Mouse (Mus musculus) left cerebral cortex, postnatal 4 days (tissue): ENCODE measurements at regions not wholly inside any gene's neighbourhood (a gene's known extent, or its start where the extent isn't known, plus 50 kb on each side); places are given as distances from the start of the nearest gene placed in this dataset.

Experiments
- DNase-seq: peaks from one replicate; pipeline ENCODE4 v3.0.0-alpha.2; 2022
- intact Hi-C: fragments of 180-260 bp; cut with DNase I; formaldehyde crosslinking; loops from one replicate; pipeline ENCODE4 v1.15.1; 2025

GRCm38 (mm10) chr3:56824157-56824556 is 477.6 kb downstream of the Tm4sf1 start:
- intact Hi-C loops: no loop called here
- no peak for DNase-seq

- no peak for DNase-seq
- intact Hi-C loops: no loop called here
Measured at GRCm38 (mm10) chr3:56810548-56811071, 491.2 kb downstream of the Tm4sf1 start.

- no peak for DNase-seq
Measured at GRCm38 (mm10) chr3:56793054-56793453, 508.7 kb downstream of the Tm4sf1 start.

GRCm38 (mm10) chr3:56789155-56789554 is 512.6 kb downstream of the Tm4sf1 start:
- peak; percentile 2 for DNase-seq
- intact Hi-C loops: no loop called here

More at GRCm38 (mm10) chr3:56793054-56793453, 508.7 kb downstream of the Tm4sf1 start:
- intact Hi-C loops: no loop called here

GRCm38 (mm10) chr3:56773920-56774319 is 527.9 kb downstream of the Tm4sf1 start:
- intact Hi-C loops: no loop called here

GRCm38 (mm10) chr3:56770225-56770624 is 531.6 kb downstream of the Tm4sf1 start:
- DNase-seq: no peak
- intact Hi-C loops: no loop called here

More at GRCm38 (mm10) chr3:56773920-56774319, 527.9 kb downstream of the Tm4sf1 start:
- no peak for DNase-seq

- intact Hi-C loops: no loop called here
- peak; percentile 53 for DNase-seq
Measured at GRCm38 (mm10) chr3:56767133-56767532, 534.7 kb downstream of the Tm4sf1 start.

GRCm38 (mm10) chr3:56764336-56764735 is 537.5 kb downstream of the Tm4sf1 start:
- no peak for DNase-seq

GRCm38 (mm10) chr3:56763896-56764295 is 537.9 kb downstream of the Tm4sf1 start:
- peak; percentile 13 for DNase-seq
- intact Hi-C loops: no loop called here

More at GRCm38 (mm10) chr3:56764336-56764735, 537.5 kb downstream of the Tm4sf1 start:
- intact Hi-C loops: no loop called here

GRCm38 (mm10) chr3:56753654-56754053 is 548.1 kb downstream of the Tm4sf1 start:
- intact Hi-C loops: no loop called here
- DNase-seq: peak; percentile 86

- DNase-seq: no peak
- intact Hi-C loops: no loop called here
Measured at GRCm38 (mm10) chr3:56751926-56752325, 549.9 kb downstream of the Tm4sf1 start.

- DNase-seq: peak; percentile 61
- intact Hi-C loops: no loop called here
Measured at GRCm38 (mm10) chr3:56740902-56741301, 557.4 kb upstream of the Nbea start.

GRCm38 (mm10) chr3:56739451-56739850 is 556.0 kb upstream of the Nbea start:
- intact Hi-C loops: no loop called here
- peak; percentile 8 for DNase-seq

- intact Hi-C loops: no loop called here
- no peak for DNase-seq
Measured at GRCm38 (mm10) chr3:56730849-56731248, 547.3 kb upstream of the Nbea start.

GRCm38 (mm10) chr3:56724991-56725390 is 541.5 kb upstream of the Nbea start:
- intact Hi-C loops: no loop called here
- DNase-seq: no peak

- intact Hi-C loops: no loop called here
- no peak for DNase-seq
Measured at GRCm38 (mm10) chr3:56708260-56708659, 524.8 kb upstream of the Nbea start.

GRCm38 (mm10) chr3:56707312-56707711 is 523.8 kb upstream of the Nbea start:
- no peak for DNase-seq
- intact Hi-C loops: no loop called here

- no peak for DNase-seq
- intact Hi-C loops: no loop called here
Measured at GRCm38 (mm10) chr3:56706038-56706437, 522.5 kb upstream of the Nbea start.

GRCm38 (mm10) chr3:56698941-56699340 is 515.4 kb upstream of the Nbea start:
- intact Hi-C loops: no loop called here

GRCm38 (mm10) chr3:56698248-56698647 is 514.7 kb upstream of the Nbea start:
- intact Hi-C loops: no loop called here
- peak; percentile 62 for DNase-seq

More at GRCm38 (mm10) chr3:56698941-56699340, 515.4 kb upstream of the Nbea start:
- no peak for DNase-seq

GRCm38 (mm10) chr3:56681031-56681430 is 497.5 kb upstream of the Nbea start:
- intact Hi-C loops: no loop called here
- DNase-seq: no peak

- no peak for DNase-seq
- intact Hi-C loops: no loop called here
Measured at GRCm38 (mm10) chr3:56668829-56669228, 485.3 kb upstream of the Nbea start.

- no peak for DNase-seq
- intact Hi-C loops: no loop called here
Measured at GRCm38 (mm10) chr3:56660594-56660993, 477.1 kb upstream of the Nbea start.
